Mouse (Mus musculus) brain, embryonic 14.5 days (tissue): ENCODE measurements at regions not wholly inside any gene's neighbourhood (a gene's known extent, or its start where the extent isn't known, plus 50 kb on each side); places are given as distances from the start of the nearest gene placed in this dataset.

Source experiments
- CTCF ChIP-seq: fragments of 200-500 bp; IDR thresholded peaks from 2 replicates; pipeline ENCODE4 v1.5.1; 2012; ENCODE audit warnings: inconsistent platforms, mild to moderate bottlenecking, moderate library complexity, borderline replicate concordance; ENCODE audit not compliant: insufficient read depth, insufficient read length; ENCODE audit errors: extremely low read depth
- POLR2A ChIP-seq: fragments of 200-500 bp; IDR thresholded peaks from 2 replicates; pipeline ENCODE4 v1.6.1; 2012; ENCODE audit warnings: mild to moderate bottlenecking, inconsistent platforms, borderline replicate concordance; ENCODE audit not compliant: poor library complexity, insufficient read depth, insufficient read length, severe bottlenecking; ENCODE audit errors: extremely low read depth

- TF ChIP-seq CTCF (no peak), POLR2A (no peak)
Measured at GRCm38 (mm10) chr1:114546997-114547396, 1137.6 kb upstream of the Cntnap5a start.
